ENCODE assay signal across 17 mouse cellular contexts in genomic region chr16:13892850-13893249, GRCm38 (mm10). TPM values are rescaled to one million over a fixed set of nuclear protein-coding genes. Genes with fewer than 3 reads are reported as not detected.
DNase-seq lines count a peak whose midpoint lies in the region; TF ChIP-seq lines count a peak whose summit lies in the region.
"Had no signal": no experiment of that assay in that cellular context is flagged by ENCODE, and none has a peak within 500 bp of the region (broad histone marks: within the 10 kb centered on the region; RNA-seq: fewer than 3 reads in every experiment).

No protein-coding gene starts in this region.

- H3K4me1 ChIP-seq in CH12.LX (ENCODE audit: control insufficient read depth in 1 of 2, insufficient read depth in 2 of 2): peaks cover 12 to 56% of the 10 kb centered on the region in 2 experiments; a peak in 3 of 4 replicates
- H3K4me1 ChIP-seq in embryonic facial prominence, embryonic 10.5 days: no peaks in the 10 kb centered on the region

- H3K27ac ChIP-seq in CH12.LX (ENCODE audit: insufficient read depth, low read depth): no peak overlapping the region
- H3K27ac ChIP-seq in embryonic facial prominence, embryonic 10.5 days (replicated peaks): no peak overlapping the region

- no peak for TF ChIP-seq POLR2A in CH12.LX (IDR thresholded peaks at IDR 0.05; ENCODE audit: low read depth, low read length)

- TF ChIP-seq RAD21 in CH12.LX (IDR thresholded peaks at IDR 0.05; ENCODE audit: low read depth, low read length): no peak

- no peak for DNase-seq in CH12.LX (ENCODE audit: extremely low read depth)
- DNase-seq in splenic B cell, adult 2 months (ENCODE audit: low read depth, low spot score): peak; percentile 11
- no peak for DNase-seq in embryonic facial prominence, embryonic 10.5 days (ENCODE audit: low spot score)
- no peak for DNase-seq in urinary bladder, postnatal 14 days (ENCODE audit: low spot score)
- DNase-seq: adrenal gland, adult 2 months; adrenal gland, adult 8-10 months; adrenal gland, postnatal 10 days; adrenal gland, postnatal 14 days; adrenal gland, postnatal 25 days; adrenal gland, postnatal 36 days; B cell, adult 2 months; cerebellum, adult 11 months; cerebellum, adult 11-12 months; cerebellum, adult 18-20 months; cerebellum, adult 2 months had no signal

- peak; percentile 54 for TF ChIP-seq EP300 in CH12.LX (IDR thresholded peaks at IDR 0.05; ENCODE audit: low read length)

- no peak for TF ChIP-seq CTCF in CH12.LX (conservative IDR thresholded peaks at IDR 0.05 in 1 of 2, IDR thresholded peaks at IDR 0.05 in 1 of 2; ENCODE audit: low read depth in 2 of 2, low read length in 2 of 2)

- dilution Hi-C loops in CH12.LX (cut with MboI; ENCODE audit: extremely low pct_ligation_motif_present, extremely low pct_unique_long_range_greater_than_20kb, low sequenced_read_pairs): no loop called here

- peaks cover 0 to 14% of the 10 kb centered on the region in 2 experiments for H3K36me3 ChIP-seq in CH12.LX (replicated peaks in 1 of 2; ENCODE audit: control insufficient read depth in 1 of 2, insufficient read depth in 1 of 2, low read length in 1 of 2)
- no peaks in the 10 kb centered on the region for H3K36me3 ChIP-seq in splenic B cell, adult 2 months (ENCODE audit: control insufficient read depth, insufficient read depth, low read length, poor library complexity, severe bottlenecking)
- H3K36me3 ChIP-seq in embryonic facial prominence, embryonic 10.5 days (replicated peaks): no peaks in the 10 kb centered on the region

- H3K27me3 ChIP-seq in CH12.LX (replicated peaks): no peaks in the 10 kb centered on the region
- H3K27me3 ChIP-seq in splenic B cell, adult 2 months (ENCODE audit: control insufficient read depth, insufficient read depth, low read length, poor library complexity, severe bottlenecking): no peaks in the 10 kb centered on the region
- no peaks in the 10 kb centered on the region for H3K27me3 ChIP-seq in embryonic facial prominence, embryonic 10.5 days (replicated peaks; ENCODE audit: low read depth, poor library complexity, severe bottlenecking)
- H3K27me3 ChIP-seq: Patski had no signal

- in situ Hi-C loops in CH12.LX (cut with MboI; ENCODE audit: low pct_ligation_motif_present, low pct_unique_long_range_greater_than_20kb, low sequenced_read_pairs): no loop called here

- peak overlapping the region; percentile 44; the same call in 1 of the 2 replicates for H3K4me2 ChIP-seq in CH12.LX (ENCODE audit: insufficient read depth, low read depth, poor library complexity, severe bottlenecking)

- no peak overlapping the region; the same call in 1 of the 2 replicates for H3K9ac ChIP-seq in CH12.LX (ENCODE audit: insufficient read depth, low read depth)

- no peak overlapping the region for H3K4me3 ChIP-seq in CH12.LX (replicated peaks in 1 of 3; ENCODE audit: low read depth in 2 of 3, low read length in 2 of 3, poor library complexity in 1 of 3)
- no peak overlapping the region for H3K4me3 ChIP-seq in embryonic facial prominence, embryonic 10.5 days

- H3K9me3 ChIP-seq in CH12.LX (replicated peaks; ENCODE audit: low read length): no peaks in the 10 kb centered on the region
- no peaks in the 10 kb centered on the region for H3K9me3 ChIP-seq in embryonic facial prominence, embryonic 10.5 days
- H3K9me3 ChIP-seq: G1E had no signal

- peaks cover 42% of the 10 kb centered on the region for H3K79me2 ChIP-seq in CH12.LX (replicated peaks; ENCODE audit: control insufficient read depth, extremely low read depth, insufficient read depth, poor library complexity, severe bottlenecking)

TF ChIP-seq in CH12.LX, 34 proteins besides CTCF, POLR2A, EP300 and RAD21:
- TF ChIP-seq ZNF384 (IDR thresholded peaks at IDR 0.05; ENCODE audit: low read depth, low read length) (peak; percentile 88), E2F4 (IDR thresholded peaks at IDR 0.05; ENCODE audit: insufficient replicate concordance, low read depth, low read length) (no peak), KAT2A (IDR thresholded peaks at IDR 0.05; ENCODE audit: insufficient replicate concordance, low read length) (0 out of 2 replicates have a peak, but pooled peaks have one; percentile 20), CHD2 (IDR thresholded peaks at IDR 0.05; ENCODE audit: low read length) (no peak; the same call in 1 of the 2 replicates), IRF4 (IDR thresholded peaks at IDR 0.05; ENCODE audit: low read depth, low read length) (peak; percentile 51; the same call in 1 of the 2 replicates), RCOR1 (conservative IDR thresholded peaks at IDR 0.05; ENCODE audit: low read depth, low read length) (0 out of 2 replicates have a peak, but pooled peaks have one; percentile 20)

RNA-seq across cellular contexts. Expression of gene Pdxdc1, which starts 10.1 kb away (rescaled TPM):
- total RNA-seq in CH12.LX (2012; rRNA removed) (80.9 and 86.9 TPM in 2 replicates), CH12.LX (2014; rRNA removed) (71.4 and 78.5 TPM in 2 replicates)
- 109 and 125 TPM in 2 replicates for polyA plus RNA-seq in CH12.LX (2012; ENCODE audit: insufficient read length, low read depth)
- 72.2 and 74.8 TPM in 2 replicates for polyA plus RNA-seq in embryonic facial prominence, embryonic 10.5 days (2016; fragmentation: Nextera tagmentation; extraction: Ambion mirVana)

RNA-seq across cellular contexts. Expression of gene Mpv17l, which starts 10.1 kb away (rescaled TPM):
- 0.51 and 0.88 TPM in 2 replicates for total RNA-seq in CH12.LX (2012; rRNA removed)
- 1.3 and 1.4 TPM in 2 replicates for total RNA-seq in CH12.LX (2014; rRNA removed)
- 0.69 and 1.00 TPM in 2 replicates for polyA plus RNA-seq in CH12.LX (2012; ENCODE audit: insufficient read length, low read depth)
- 2.6 and 3.4 TPM in 2 replicates for polyA plus RNA-seq in embryonic facial prominence, embryonic 10.5 days (2016; fragmentation: Nextera tagmentation; extraction: Ambion mirVana)
